Mouse (Mus musculus) neural tube, embryonic 14.5 days (tissue): ENCODE results near the gene Tas2r143. TPM values are rescaled to one million over a fixed set of nuclear protein-coding genes. Genes with fewer than 3 reads are reported as not detected.
A peak's percentile ranks its signal among the peaks of the same experiment; 100 is the strongest.

Experiments used
- ATAC-seq: fragments of 200-750 bp; cut with Nextera tagmentation; 2 replicates; pipeline ENCODE4 v1.8.0; 2017; ENCODE audit warnings: low read depth, mild to moderate bottlenecking, moderate TSS enrichment, moderate library complexity
- H3K27ac ChIP-seq: fragments of 300-500 bp; sonication (generic); 2 replicates; pipeline ENCODE4 v1.5.1; 2014; ENCODE audit warnings: low read depth, mild to moderate bottlenecking, control low read depth, low read length, moderate library complexity, mixed read lengths
- H3K27me3 ChIP-seq: fragments of 300-500 bp; sonication (generic); 2 replicates; pipeline ENCODE4 v1.6.1; 2014; ENCODE audit warnings: low read length; ENCODE audit not compliant: control insufficient read depth, insufficient read depth
- H3K36me3 ChIP-seq: fragments of 300-500 bp; sonication (generic); 2 replicates; pipeline ENCODE4 v1.6.1; 2014; ENCODE audit warnings: low read length, mixed read lengths; ENCODE audit not compliant: control insufficient read depth, insufficient read depth
- H3K4me1 ChIP-seq: fragments of 300-500 bp; sonication (generic); 2 replicates; pipeline ENCODE4 v1.6.1; 2014; ENCODE audit warnings: low read length; ENCODE audit not compliant: control insufficient read depth, insufficient read depth
- H3K4me2 ChIP-seq: fragments of 300-500 bp; sonication (generic); 2 replicates; pipeline ENCODE4 v1.6.1; 2014; ENCODE audit warnings: mild to moderate bottlenecking, low read depth, low read length, control low read depth
- H3K4me3 ChIP-seq: fragments of 300-500 bp; sonication (generic); 2 replicates; pipeline ENCODE4 v1.5.1; 2014; ENCODE audit warnings: low read depth, low read length, control low read depth, mixed read lengths
- H3K9ac ChIP-seq: fragments of 300-500 bp; sonication (generic); replicated peaks from 2 replicates; pipeline ENCODE4 v1.6.1; 2014; ENCODE audit warnings: low read depth, mild to moderate bottlenecking, control low read depth, low read length, mixed read lengths
- H3K9me3 ChIP-seq: fragments of 300-500 bp; sonication (generic); 2 replicates; pipeline ENCODE4 v1.6.1; 2016; ENCODE audit warnings: low read length; ENCODE audit not compliant: control insufficient read depth
- WGBS: fragments of 180-500 bp; shearing (Covaris S2); extraction: QIAGEN DNeasy Blood & Tissue Kit; methylation state at CpG from one replicate; pipeline ENCODE4 v1.1.7; 2014; 5-methylcytosine and 5-hydroxymethylcytosine counted together
- polyA plus RNA-seq: library from polyadenylated mRNA; unstranded; fragments of >200 nt; fragmentation: Nextera tagmentation; extraction: Ambion mirVana; gene quantifications from 2 replicates; pipeline ENCODE4 v1.2.1, GENCODE M21; 2014

The Tas2r143 gene
- not detected in 2 replicates for polyA plus RNA-seq

DNA sequence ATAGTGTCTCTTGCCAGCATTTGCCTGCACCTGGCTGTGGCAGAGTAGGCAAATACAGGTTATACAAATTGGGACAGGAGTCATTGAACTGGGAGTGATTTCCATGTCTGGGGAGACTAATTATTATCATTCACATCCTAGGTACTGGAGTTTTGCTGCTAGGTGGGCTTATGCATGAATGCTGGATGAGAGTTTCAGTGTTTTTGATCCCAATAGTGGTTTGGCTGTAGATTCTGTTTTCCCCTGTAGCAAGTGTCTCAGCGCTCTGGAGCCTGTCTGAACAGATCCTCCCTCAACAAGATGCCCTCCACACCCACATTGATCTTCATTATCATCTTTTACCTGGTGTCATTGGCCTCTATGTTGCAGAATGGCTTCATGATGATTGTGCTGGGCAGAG lies at the start of gene Tas2r143:
Tas2r143 (plus strand) TSS at position 301 of the 400 bp plus-strand sequence.
- Histone ChIP-seq H3K27me3 (no peaks in the 10 kb centered on the region), H3K36me3 (no peaks in the 10 kb centered on the region), H3K9ac (no peak within 1 kb of the TSS), H3K4me3 (no peak within 1 kb of the TSS), H3K4me2 (no peak within 1 kb of the TSS), H3K9me3 (no peaks in the 10 kb centered on the region), H3K4me1 (no peaks in the 10 kb centered on the region), H3K27ac (no peak within 1 kb of the TSS)
- ATAC-seq: no peak
- WGBS: 91% methylated on average over 1 of the region's 1 CpGs

DNA sequence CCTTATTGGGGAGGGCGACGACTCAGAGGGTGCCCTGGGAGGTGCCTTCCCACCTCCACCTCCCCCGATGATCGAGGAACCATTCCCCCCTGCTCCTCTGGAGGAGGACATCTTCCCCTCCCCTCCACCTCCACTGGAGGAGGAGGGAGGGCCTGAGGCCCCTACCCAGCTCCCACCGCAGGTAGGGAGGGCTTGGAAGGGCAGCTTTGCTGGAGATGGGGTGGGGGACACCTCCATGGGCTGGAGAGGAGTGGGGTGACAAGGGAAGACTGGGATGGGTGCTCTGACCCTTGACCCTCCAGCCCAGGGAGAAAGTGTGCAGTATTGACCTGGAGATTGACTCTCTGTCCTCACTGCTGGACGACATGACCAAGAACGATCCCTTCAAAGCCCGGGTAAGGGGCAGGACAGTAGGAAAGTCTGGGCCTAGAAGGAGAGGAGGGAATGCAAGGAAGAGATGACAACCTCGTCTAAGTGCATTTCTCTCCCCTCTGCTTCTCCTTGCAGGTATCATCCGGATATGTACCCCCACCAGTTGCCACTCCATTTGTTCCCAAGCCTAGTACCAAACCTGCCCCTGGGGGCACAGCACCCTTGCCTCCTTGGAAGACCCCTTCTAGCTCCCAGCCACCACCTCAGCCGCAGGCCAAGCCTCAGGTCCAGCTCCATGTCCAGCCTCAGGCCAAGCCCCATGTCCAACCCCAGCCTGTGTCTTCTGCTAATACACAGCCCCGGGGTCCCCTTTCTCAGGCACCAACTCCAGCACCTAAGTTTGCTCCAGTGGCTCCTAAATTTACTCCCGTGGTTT lies 48.9 kb upstream of the Tas2r143 start:
- H3K9ac ChIP-seq: peak overlapping the region; percentile 84
- H3K27ac ChIP-seq: no peak overlapping the region
- peaks cover 8% of the 10 kb centered on the region; the same call in 1 of the 2 replicates for H3K4me1 ChIP-seq
- no peaks in the 10 kb centered on the region for H3K27me3 ChIP-seq
- ATAC-seq: no peak
- 55% methylated on average over 11 of the region's 13 CpGs for WGBS
- no peaks in the 10 kb centered on the region for H3K9me3 ChIP-seq
- H3K4me2 ChIP-seq: peak overlapping the region; percentile 94
- peaks cover 10% of the 10 kb centered on the region for H3K36me3 ChIP-seq
- peak overlapping the region; percentile 79 for H3K4me3 ChIP-seq

DNA sequence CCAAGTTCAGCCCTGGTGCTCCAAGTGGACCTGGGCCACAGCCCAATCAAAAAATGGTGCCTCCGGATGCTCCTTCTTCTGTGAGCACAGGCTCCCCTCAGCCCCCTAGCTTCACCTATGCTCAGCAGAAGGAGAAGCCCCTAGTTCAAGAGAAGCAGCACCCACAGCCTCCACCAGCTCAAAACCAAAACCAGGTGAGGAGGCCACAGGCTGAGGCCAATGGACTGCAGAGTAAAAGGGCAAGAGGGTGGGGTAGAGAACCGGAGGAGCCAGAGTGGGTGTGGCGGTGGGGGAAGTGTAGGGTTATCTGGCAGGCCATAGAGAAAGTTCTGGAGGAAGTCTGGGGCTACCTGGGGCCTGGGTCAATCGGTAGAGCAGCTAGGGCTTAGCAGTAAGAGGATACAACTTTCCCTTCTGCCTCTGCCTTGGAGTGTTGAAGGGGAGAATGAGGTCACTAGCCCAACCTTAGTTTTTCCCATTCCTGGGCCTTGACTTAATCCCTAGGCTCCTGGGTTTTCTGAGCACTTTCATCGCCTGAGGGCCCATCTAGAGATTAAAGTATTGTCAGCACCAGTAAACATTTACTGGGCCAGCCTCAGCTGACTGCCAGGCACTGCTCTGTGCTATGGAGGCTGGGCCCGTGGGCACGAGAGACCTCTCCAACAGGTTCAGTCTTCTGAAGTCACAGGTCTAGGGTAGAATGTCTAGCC lies 48.1 kb upstream of the Tas2r143 start:
- H3K4me1 ChIP-seq: peaks cover 8% of the 10 kb centered on the region; the same call in 1 of the 2 replicates

DNA sequence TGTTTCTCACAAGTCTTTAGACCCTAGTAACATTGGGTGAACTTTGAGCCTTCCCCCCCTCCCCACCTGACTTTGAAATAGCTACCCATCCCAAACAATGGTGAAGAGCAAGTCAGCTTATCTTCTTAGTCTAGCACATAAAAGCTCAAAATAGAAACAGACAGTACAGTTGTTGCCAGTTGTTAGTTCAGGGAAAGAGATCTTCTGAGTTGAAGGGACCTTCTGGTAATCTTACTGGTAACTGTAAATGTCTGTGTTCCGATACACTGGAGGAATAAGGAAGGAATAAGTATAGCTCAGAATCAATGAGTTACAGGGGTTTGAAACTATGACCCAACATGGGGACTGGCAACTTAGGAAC lies 47.6 kb upstream of the Tas2r143 start:
- 100% methylated on average over 1 of the region's 1 CpGs for WGBS
- Histone ChIP-seq H3K9me3 (no peaks in the 10 kb centered on the region), H3K36me3 (peaks cover 22% of the 10 kb centered on the region), H3K27me3 (no peaks in the 10 kb centered on the region), H3K9ac (no peak overlapping the region), H3K4me1 (peaks cover 8% of the 10 kb centered on the region; the same call in 1 of the 2 replicates), H3K27ac (no peak overlapping the region), H3K4me2 (no peak overlapping the region), H3K4me3 (no peak overlapping the region)
- ATAC-seq: no peak

More for the DNA sequence above, 48.1 kb upstream of the Tas2r143 start:
- H3K9ac ChIP-seq: no peak overlapping the region
- no peaks in the 10 kb centered on the region for H3K27me3 ChIP-seq
- no peak overlapping the region for H3K4me3 ChIP-seq
- 95% methylated on average over 7 of the region's 7 CpGs for WGBS
- peaks cover 17% of the 10 kb centered on the region for H3K36me3 ChIP-seq
- no peak overlapping the region for H3K27ac ChIP-seq
- no peak overlapping the region for H3K4me2 ChIP-seq
- no peaks in the 10 kb centered on the region for H3K9me3 ChIP-seq
- no peak for ATAC-seq

DNA sequence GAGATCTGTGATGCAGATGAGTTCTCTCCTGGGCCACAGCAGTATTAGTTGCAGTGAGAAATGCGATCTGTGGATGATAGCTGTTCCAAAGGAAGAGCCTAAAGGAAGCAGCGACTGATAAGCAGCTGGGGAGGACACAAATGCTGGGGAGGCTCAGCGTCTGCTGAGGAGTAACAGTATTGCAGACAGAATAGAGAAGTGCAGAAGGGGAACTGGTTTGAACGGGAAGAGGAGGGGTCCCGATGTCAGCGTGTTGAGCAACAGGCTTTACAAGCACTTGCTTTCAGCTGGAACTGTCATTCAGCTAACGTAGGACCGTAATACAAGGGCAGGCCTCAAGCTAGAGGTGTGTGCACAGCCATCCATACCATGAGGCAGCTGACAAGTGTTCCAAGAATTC lies 46.9 kb upstream of the Tas2r143 start:
- H3K27me3 ChIP-seq: no peaks in the 10 kb centered on the region
- no peaks in the 10 kb centered on the region for H3K9me3 ChIP-seq
- H3K4me3 ChIP-seq: no peak overlapping the region
- H3K4me1 ChIP-seq: peaks cover 8% of the 10 kb centered on the region; the same call in 1 of the 2 replicates
- 85% methylated on average over 8 of the region's 8 CpGs for WGBS
- H3K4me2 ChIP-seq: no peak overlapping the region
- H3K27ac ChIP-seq: no peak overlapping the region
- H3K36me3 ChIP-seq: peaks cover 27% of the 10 kb centered on the region
- no peak overlapping the region for H3K9ac ChIP-seq
- no peak for ATAC-seq

DNA sequence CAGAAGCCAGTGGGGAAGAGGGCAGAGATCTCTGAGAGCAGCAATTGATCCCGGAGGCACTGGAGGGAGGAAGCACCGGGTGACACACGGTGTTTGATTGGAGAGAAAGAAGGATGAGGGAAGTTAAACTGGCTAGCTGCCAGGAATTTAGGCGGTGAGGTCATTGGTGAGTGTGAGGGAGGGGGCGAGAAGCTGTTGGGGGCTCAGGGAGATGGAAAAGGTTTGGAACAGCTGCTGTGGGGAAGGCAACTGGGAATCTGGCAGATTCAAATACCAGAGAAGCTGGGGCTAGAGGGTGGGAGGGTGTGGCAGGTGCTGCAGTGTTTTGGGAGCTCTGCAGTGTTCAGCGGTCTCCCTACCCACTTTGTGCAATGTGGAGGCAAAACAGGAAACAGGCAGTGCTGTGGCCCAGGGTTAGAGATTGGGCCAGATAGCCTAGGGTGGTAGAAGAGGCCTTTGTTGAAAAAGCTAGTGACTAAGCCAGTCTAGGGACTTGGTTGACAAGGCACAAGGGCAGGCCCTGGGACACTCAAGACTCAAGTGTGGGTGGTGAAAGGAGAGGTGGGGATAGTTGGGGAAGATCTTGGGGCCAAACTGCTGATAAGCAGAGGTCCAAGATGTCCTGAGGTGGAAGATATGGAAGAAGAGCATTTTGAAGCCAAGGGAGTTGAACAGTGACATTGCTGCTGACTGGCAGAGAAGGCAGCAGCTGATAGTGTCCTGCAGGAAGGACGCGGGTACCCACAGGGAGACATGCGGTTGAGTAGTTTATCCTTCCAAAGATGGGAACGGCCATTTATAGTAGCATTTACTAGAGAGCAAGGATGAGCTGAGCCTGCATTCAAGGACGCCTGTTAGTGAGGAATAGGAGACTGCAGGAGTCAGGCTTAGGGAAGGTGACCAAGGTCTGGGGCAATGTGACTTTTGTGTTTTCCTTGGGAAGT lies 45.7 kb upstream of the Tas2r143 start:
- H3K4me3 ChIP-seq: no peak overlapping the region
- H3K4me2 ChIP-seq: no peak overlapping the region
- ATAC-seq: no peak
- H3K9me3 ChIP-seq: no peaks in the 10 kb centered on the region
- no peaks in the 10 kb centered on the region for H3K27me3 ChIP-seq
- H3K9ac ChIP-seq: no peak overlapping the region
- WGBS: 57% methylated on average over 11 of the region's 11 CpGs
- no peak overlapping the region for H3K27ac ChIP-seq
- peaks cover 8% of the 10 kb centered on the region; the same call in 1 of the 2 replicates for H3K4me1 ChIP-seq
- peaks cover 27% of the 10 kb centered on the region for H3K36me3 ChIP-seq

DNA sequence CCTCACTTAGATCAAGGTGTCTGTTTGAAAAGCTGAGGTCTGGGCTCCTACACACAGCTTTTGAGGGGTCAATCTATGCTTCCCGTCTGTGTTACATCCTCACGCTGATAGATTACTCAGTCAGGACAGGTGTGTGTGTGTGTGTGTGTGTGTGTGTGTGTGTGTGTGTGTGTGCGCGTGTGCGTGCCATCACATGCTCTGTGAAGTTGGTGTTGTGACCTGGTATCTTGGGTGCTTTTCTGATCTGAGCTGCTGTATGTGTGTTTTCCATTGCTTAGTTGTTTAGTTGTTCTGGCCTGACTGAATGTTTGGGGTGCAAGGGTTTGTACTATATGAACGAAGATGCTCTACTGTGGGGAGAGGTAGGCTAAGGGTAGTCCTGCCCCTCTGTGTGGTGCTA lies 44.7 kb upstream of the Tas2r143 start:
- Histone ChIP-seq H3K9ac (no peak overlapping the region), H3K36me3 (peaks cover 27% of the 10 kb centered on the region), H3K4me1 (peaks cover 8% of the 10 kb centered on the region; the same call in 1 of the 2 replicates), H3K4me3 (no peak overlapping the region), H3K4me2 (no peak overlapping the region), H3K27me3 (no peaks in the 10 kb centered on the region), H3K27ac (no peak overlapping the region), H3K9me3 (no peaks in the 10 kb centered on the region)
- ATAC-seq: no peak
- 96% methylated on average over 6 of the region's 6 CpGs for WGBS

DNA sequence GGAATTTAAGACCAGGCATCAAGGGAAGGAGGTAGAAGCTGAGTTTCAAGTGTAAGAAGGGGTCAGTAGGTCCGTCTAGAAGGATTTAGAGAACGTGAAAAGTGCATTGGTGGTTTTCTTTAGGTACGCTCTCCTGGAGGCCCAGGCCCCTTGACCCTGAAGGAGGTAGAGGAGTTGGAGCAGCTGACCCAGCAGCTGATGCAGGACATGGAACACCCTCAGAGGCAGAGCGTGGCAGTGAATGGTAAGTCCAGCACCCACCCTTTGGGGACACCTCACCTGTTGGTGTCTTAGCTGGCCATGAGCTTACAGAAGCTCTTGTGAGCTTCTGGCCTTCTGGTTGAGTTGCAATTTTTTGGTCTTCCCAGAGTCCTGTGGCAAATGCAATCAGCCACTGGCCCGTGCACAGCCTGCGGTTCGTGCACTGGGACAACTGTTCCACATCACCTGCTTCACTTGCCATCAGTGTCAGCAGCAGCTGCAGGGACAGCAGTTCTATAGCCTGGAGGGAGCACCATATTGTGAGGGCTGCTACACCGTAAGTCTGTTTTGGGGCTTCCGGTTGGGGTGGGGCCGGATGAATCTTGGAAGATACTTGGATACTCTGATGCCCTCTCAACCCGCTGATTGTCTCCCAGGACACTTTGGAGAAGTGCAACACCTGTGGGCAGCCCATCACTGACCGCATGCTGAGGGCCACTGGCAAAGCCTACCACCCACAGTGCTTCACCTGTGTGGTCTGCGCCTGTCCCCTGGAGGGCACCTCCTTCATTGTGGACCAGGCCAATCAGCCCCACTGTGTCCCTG lies 44.0 kb upstream of the Tas2r143 start:
- WGBS: 94% methylated on average over 13 of the region's 13 CpGs
- no peak overlapping the region for H3K27ac ChIP-seq
- no peaks in the 10 kb centered on the region for H3K9me3 ChIP-seq
- ATAC-seq: no peak
- peaks cover 6% of the 10 kb centered on the region; the same call in 1 of the 2 replicates for H3K4me1 ChIP-seq
- H3K27me3 ChIP-seq: no peaks in the 10 kb centered on the region
- H3K36me3 ChIP-seq: peaks cover 27% of the 10 kb centered on the region
- no peak overlapping the region for H3K4me2 ChIP-seq
- H3K4me3 ChIP-seq: no peak overlapping the region
- no peak overlapping the region for H3K9ac ChIP-seq
